ENCODE assay signal across 19 mouse cellular contexts in the genomic region with DNA sequence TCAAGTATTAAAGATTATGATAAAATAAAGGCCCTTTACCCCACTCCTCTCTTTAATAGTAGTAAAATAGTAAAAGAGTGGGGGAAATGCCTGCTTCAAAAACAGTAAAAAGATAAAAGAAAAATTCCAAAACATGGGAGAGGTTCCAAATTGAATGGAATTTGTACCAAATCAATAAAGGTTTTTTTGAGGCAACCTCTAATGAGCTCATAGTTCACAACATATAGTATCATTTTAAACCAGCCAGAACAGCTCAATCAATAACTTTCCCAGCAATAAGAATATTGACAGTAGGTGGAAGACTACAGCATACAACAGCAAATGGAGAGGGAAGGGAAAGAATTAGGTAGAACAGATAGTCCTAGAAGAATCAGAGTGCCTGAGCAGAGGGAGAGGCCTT.
"Had no signal": no experiment of that assay in that cellular context is flagged by ENCODE, and none has a peak within 500 bp of the region (broad histone marks: within the 10 kb centered on the region; RNA-seq: fewer than 3 reads in every experiment).

No protein-coding gene starts in this region.

- H3K4me1 ChIP-seq: midbrain, embryonic 10.5 days; midbrain, embryonic 12.5 days; neural tube, embryonic 13.5 days; neural tube, embryonic 15.5 days had no signal

- H3K9ac ChIP-seq: lung, embryonic 14.5 days; midbrain, embryonic 12.5 days; neural tube, embryonic 13.5 days; neural tube, embryonic 15.5 days had no signal

- ATAC-seq: midbrain, embryonic 16.5 days had no signal

- DNase-seq: lung, adult 18-20 months; lung, embryonic 14.5 days; lung, postnatal 10 days; lung, postnatal 4 days; midbrain, embryonic 14.5 days; retina, postnatal 1 day; right cerebral cortex, adult 18-20 months; right cerebral cortex, postnatal 25 days; right cerebral cortex, postnatal 4 days; spleen, adult 18-20 months; thymus, adult 18-20 months; thymus, postnatal 14 days; thymus, postnatal 36 days had no signal

- H3K27me3 ChIP-seq: midbrain, embryonic 12.5 days; neural tube, embryonic 13.5 days; neural tube, embryonic 15.5 days had no signal

- H3K9me3 ChIP-seq: midbrain, embryonic 10.5 days; midbrain, embryonic 12.5 days; neural tube, embryonic 13.5 days; neural tube, embryonic 15.5 days had no signal

- H3K4me3 ChIP-seq: midbrain, embryonic 10.5 days; midbrain, embryonic 12.5 days; myocyte; neural tube, embryonic 13.5 days; neural tube, embryonic 15.5 days had no signal

- H3K4me2 ChIP-seq: lung, embryonic 14.5 days; midbrain, embryonic 12.5 days; neural tube, embryonic 13.5 days; neural tube, embryonic 15.5 days had no signal

- H3K36me3 ChIP-seq: midbrain, embryonic 10.5 days; midbrain, embryonic 12.5 days; neural tube, embryonic 13.5 days; neural tube, embryonic 15.5 days had no signal

- H3K27ac ChIP-seq: midbrain, embryonic 10.5 days; midbrain, embryonic 12.5 days; neural tube, embryonic 13.5 days; neural tube, embryonic 15.5 days had no signal
